Mouse (Mus musculus): ENCODE data around the gene Mgst2.

The Mgst2 gene

DNA sequence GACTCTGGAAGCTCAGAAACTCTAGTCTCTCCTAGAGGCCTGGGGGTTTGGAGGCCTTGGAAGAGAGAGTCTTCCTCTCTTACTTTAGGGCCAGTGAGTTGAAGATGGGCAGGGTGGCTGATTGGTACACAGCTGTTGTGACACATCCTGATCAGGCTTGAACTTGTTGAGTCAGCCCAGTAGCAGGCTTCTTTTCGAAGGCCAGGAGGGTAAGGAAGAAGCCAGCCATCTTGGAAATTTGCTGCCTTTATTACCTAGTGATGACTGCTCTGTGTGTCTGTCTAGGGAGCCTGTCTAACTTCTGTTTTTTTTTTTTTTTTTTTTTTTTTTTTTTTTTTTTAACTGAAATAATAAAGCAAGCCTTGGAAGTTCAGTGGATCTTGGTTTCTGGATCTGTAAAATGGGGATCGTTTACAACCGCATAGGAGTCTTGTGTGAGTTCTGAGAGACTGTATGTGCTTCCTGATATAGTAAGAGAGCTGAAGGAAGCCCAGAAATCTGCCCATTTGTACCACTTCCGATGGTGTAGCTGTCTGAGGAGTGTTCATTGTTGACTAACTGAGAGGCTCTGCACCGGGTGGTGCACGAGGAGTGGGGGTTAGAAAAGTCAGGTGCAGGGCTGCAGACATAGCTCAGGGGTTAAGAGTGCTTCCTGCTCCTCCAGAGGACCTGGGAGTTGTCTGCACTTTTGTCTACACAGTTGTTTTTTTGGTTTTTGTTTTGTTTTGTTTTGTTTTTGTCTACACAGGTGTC lies 5.7 kb upstream of the Mgst2 start:
- DNase-seq (ENCODE audit: low spot score): no peak

DNA sequence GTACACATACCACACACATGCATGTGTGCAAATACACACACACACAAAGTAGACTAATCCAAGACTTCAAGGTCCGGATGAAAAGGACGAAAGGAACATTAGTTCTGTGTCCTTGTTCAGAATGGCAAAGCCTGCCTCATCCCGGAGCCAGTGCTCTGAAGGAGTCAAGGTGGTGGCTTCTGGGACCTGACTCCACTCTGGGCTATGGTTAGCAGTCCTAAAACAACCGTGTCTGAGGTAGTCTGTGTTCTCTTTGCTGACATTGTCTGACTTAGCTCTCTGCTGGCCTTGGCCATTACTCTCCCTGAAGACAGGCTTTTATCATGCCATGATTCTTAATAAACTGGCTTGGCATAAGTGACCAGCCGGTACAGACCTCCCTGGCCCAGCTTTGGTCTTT lies 745 bp upstream of the Mgst2 start:
- no peak for DNase-seq (ENCODE audit: low spot score)

DNA sequence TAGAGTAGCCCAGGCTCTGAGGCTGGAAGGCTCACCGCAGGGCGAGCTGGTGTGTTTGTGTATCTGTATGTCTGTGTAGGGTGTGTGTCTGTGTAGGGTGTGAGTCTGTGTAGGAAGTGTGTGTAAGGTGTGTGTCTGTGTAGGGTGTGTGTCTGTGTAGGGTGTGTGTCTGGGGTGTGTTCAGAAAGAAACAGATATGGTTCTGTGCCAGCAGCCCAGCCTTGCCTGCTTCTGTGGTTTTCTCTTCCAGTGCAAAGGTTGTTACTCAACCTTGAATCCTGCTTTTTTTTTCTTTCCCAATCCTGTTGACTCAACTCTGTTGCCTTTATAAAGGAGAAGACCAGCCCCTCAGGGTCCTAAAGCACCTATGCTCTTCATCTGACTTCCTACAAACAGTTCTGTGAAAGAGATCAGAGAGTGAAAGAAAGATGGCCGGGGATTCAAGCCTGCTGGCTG lies 689 bp downstream of the Mgst2 start:
- DNase-seq (ENCODE audit: low spot score): no peak

DNA sequence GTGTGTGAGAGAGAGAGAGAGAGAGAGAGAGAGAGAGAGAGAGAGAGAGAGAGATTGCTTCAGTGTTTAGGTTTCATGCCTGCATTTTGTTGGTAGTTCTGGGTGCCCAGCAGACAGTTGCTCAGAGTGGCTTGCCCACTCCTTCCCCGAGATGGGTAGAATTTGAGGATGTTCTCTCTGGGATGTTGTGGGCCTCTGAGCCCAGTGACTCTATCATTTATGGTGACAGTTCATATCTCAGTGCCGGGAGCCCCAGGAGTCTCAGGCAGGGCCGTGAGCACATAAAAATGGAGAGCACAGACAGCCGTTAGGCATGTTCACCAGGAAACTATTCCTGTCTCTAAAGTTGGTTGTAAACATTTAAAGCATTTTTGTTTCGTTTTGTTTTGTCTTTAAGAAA lies 1.2 kb downstream of the Mgst2 start:
- DNase-seq (ENCODE audit: low spot score): no peak

DNA sequence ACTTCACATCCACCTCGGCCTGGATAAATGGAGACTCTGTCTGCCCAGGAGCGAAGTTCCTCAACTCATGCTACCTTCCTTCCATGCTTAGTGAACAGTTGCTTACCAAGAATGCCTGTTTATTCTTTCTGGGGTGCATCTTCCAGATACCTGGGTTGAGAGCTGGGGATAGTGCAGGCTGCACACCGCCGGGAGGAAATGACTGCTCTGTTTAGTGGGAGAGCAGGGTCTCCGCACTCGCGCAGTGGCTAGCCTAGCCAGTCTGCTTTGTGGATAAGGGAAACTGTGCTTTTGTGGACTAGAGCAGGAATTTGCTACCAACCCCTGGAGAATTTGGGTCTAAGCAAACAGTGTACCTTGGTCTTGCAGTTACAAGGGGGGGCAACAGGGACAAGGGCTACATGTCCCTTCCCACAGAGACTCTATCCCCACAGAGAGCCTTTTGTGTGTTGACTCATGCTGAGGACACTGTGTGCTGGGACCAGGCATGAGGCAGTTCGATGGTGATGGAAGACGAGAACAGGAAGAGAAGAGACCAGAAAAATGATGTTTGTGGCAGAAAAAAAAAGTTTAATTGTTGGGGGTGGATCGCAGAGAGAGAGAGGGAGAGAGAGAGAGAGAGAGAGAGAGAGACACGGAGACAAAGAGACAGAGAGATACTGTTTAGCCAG lies 1.9 kb downstream of the Mgst2 start:
- DNase-seq (ENCODE audit: low spot score): no peak

DNA sequence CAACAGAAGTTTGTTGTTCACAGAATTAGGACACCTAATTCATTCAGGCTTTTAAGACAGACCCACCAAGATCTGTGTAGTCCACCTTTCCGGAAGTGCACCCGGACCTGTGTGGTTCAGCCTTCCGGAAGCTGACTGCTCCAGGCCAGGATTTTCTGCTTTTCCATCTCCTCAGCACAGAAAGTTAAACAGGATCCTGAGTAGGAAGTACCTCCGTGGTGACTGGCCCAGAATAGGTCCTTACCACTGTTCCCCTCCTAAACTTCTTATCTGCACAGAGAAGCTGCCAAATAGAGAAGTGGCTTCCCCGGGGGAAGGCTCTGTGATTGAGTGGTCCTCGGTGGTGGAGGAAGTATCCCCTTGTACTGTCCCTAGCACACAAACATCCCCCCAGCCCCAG lies 2.4 kb downstream of the Mgst2 start:
- no peak for DNase-seq (ENCODE audit: low spot score)

DNA sequence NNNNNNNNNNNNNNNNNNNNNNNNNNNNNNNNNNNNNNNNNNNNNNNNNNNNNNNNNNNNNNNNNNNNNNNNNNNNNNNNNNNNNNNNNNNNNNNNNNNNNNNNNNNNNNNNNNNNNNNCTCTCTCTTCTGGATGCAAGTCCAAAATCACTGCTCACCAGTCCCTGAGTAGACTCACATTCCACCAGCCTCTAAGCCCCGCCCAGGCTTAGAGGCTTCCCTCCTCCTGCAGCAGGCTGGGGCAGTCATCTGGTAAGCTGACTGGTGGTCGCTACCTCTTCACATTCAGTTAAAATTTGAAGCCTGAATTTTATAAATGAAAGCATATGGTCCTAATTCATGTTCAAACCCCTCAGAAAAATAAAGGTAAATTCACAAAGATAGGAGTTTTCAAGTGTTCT lies 8.4 kb downstream of the Mgst2 start:
- no peak for DNase-seq (ENCODE audit: low spot score)

DNA sequence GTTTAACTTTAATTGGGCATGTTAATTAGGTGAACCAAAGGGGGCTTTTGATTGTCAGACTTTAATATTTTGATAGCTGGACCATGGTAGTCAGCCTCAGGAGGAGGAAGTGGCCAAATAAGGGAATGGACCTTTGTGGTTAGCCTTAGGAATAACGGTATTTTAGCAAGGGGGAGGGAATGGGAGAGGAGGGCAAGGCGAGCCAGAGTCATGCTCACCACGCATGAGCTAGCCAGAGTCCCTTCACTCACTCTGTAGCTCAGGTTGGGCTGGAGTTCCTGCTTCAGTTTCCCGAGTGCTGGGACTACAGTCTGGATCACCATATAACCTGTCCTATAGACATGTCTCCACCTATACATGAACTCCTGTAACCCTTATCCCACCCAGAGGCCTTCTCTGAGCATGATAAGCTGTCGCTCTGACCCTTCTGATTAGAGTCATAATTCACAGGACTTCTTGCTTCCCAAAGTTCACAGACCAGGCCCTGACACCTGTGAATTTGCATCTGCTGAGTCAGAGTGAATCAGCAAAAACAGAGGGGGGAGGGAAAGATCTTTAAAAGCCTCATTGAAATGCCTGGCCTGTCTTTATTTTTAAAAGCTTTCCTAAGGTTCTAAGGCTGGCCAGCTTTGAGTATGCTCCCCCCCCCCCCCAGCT lies 10.4 kb downstream of the Mgst2 start:
- no peak for DNase-seq (ENCODE audit: low spot score)

DNA sequence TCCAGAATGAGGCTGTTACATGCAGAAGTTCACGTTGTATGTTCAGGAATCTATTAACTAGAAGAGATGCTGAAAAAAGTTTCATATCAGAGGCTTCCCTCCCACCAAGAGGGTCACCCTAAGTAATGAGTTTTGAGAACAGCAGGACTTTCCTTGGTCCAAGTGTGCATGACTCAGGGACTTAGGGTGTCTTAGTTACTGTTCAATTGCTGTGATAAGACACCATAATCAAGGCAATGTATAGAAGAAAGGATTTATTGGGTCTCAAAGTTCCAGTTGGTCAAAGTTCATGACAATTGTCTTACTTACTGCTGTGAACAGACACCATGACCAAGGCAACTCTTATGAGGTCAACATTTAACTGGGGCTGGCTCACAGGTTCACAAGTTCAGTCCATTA lies 10.9 kb downstream of the Mgst2 start:
- no peak for DNase-seq (ENCODE audit: low spot score)

DNA sequence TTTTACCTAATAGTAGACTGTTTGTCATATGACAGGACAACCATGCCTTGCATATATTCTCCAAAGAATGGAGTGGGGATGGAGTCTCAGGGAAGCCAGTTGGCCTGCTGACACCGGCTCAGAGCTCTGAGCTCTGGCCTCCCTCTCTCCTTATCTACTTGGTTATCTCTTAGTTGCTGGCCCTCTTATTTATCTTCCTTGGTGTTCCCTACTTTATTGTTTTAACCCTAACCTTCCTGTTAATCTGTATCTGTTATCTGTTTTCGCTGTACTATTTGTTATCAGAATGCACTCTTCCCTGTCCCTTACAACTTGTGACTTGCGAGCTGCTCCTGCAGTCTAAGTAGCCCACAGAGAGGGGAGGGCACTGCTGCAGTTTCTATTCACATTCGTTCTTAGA lies 12.5 kb downstream of the Mgst2 start:
- DNase-seq (ENCODE audit: low spot score): no peak

DNA sequence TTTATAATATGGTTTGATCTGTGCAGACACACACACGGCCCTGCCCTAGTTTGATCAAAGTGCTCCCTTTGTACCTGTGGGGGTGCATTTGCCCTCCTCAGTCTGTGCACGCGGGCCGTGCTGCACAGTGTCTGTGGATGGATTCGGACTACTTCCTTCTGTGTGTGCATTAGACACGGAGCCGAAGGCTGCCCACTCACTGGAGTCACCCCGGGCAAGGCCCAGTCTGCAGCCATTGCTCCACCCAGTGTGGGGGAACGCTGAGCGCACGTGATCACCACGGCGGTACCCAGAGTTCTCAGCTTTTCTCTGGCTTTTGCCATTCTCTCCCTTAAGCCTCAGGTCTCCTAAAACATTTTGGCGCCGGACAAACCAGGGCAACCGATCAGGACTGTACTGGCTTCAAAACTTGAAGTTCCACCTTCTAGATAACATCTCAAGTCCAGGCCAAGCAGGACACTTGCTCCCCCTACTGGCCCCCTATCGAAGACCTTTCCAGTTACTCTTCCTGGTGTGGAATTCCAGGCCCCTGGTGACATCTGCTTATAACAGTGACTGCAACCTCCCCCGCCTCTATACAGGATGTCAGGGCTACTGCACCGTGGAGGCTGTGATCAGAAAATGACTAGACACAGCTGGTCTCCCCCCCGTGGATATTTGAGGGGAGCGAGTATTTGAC lies 13.4 kb downstream of the Mgst2 start:
- peak; percentile 63 for DNase-seq (ENCODE audit: low spot score)

DNA sequence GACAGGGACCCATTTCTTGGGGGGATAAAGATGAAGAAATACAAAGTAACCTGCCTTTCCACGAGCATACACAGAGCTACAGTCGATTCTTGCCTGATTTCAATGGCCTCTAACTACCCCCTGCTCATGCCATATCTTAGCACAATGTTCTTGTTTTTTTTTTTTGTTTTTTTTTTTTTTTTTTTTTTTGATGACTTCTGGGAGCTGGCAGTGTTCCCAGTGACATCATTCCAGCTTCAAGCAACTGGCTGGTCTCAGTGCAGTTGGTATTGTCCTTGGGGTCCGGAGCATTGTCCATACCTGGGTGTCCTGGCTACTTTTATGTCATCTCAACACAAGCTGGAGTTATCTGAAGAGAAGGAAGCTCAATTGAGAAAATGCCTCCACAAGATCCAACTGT lies 14.8 kb downstream of the Mgst2 start:
- no peak for DNase-seq (ENCODE audit: low spot score)

DNA sequence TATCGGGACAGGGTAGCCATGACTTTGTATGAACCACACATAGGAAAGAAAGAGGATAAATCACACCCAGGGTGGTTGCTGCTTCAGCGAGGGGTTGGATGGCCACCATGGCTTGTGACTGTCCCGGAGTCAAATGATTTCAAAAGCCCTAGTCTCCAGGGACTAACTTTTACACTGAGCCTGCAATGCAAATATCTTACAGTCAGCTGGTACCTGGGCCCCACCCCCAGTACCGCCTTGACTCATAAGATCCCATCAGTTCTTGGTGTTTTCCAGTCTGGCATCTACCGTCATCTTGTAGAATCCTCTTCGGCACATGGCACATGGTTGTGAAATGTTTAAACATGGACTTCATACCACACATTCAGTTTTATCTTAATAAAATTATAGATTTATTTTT lies 25.4 kb downstream of the Mgst2 start:
- no peak for DNase-seq (ENCODE audit: low spot score)

DNA sequence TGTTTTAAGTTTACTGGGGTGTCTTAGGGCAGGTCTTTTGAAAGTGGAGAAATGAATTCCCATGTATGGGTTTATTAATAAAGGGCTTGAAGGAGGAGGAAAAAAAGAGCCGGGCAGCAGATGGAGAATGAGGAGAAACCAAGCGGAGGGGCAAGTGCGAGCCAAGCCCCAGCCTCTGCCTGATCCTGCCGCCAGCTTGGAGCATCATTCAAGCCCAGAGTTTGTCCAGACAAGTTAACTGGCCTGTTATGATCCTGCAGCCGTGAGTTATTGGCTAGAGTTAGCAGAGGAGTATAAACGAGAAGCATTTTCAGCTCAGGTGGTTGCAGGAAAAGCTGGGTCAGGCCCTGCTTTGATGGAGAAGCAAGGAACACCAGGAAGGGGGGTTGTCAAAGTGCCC lies 26.2 kb downstream of the Mgst2 start:
- DNase-seq (ENCODE audit: low spot score): no peak

DNA sequence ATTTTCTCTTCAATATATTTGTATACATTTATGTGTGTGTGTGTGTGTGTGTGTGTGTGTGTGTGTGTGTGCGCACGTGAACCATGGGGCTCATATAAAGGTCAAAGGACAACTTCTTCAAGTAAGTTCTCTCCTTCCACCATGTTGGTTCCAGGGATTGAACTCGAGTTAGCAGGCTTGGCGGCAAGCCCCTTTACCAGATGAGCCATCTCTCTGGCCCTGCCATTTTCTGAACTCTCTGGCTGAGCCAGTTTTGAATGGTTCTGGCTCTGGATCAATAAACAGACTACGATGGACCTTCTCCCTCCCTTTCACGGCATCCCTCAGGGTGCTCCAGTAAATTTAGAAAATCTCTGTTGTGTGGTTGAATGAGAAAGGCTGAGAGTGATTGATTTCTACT lies 26.6 kb downstream of the Mgst2 start:
- no peak for DNase-seq (ENCODE audit: low spot score)

DNA sequence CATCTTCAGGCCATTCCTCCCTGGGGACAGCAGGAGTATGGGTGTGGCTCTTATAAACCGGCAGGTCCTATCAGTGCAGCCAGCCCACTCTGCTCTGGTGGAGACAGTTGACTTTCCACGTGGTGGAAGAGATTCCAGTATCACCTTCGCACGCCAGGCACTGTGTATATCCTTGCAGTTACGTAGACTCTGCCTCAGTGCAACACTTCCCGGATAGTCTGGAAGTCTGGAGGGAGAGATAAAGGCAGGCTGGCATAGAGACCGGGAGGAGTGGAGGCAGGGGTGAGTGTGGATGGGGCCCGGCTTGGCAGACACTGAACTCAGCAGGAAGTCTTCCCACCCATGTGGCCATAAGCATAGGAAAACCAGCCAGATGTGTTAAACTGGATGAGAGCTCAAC lies 28.6 kb downstream of the Mgst2 start:
- no peak for DNase-seq (ENCODE audit: low spot score)

DNA sequence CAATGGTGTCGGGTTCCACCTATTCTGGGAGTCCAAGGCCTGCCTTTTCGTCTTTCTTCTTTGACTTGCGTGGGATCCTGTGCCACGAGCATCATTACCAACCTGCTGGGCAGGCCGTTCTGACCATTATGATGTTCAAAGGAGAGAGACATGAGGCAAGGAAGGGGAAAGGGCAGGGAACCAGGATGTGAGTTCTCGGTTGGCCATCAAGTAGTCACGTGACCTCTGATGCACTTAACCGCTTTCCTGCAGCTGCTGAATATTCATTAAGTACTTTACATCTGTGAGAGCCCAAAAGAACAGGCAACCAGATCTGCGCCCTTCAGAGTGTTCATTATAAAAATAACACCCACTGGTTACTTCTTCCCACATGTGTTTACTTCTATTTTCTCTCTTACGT lies 33.0 kb downstream of the Mgst2 start:
- no peak for DNase-seq (ENCODE audit: low spot score)

DNA sequence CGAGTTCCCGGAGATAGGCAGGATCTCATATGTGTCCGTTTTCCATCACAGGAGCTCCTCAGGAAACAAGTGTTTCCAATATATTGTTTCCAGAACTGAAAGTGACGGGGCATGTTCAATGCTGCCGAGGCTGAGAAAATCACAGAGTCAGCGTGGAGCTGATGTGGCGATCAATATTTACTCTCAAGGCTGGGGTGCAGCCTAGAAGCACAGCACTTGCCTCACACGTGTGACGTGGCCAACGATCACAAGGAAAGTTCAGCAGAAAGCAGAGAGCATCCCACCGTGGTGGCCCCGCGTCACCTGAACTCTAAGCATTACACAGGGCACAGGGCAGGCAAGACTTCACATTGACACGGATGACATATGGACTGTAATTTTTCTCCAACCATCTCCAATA lies 34.4 kb downstream of the Mgst2 start:
- no peak for DNase-seq (ENCODE audit: low spot score)

DNA sequence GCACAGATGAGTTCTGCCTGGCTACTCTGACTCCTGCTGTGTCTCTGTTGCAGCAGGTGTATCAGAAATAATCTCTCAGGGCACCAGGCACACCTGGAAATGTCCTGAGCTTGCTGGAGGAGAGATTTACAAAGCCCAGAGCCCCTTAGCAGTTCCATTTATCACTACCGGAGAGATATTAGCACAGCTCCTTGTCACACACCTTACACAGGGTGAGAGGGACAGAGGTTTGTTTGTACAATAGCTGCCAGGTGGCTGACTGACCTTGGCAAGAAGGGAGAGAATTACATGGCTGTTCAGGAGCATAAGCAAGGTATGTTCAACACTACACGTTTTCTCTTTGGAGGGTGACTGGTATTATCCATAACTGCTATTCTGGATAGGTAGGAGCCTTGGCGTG lies 35.6 kb downstream of the Mgst2 start:
- no peak for DNase-seq (ENCODE audit: low spot score)

DNA sequence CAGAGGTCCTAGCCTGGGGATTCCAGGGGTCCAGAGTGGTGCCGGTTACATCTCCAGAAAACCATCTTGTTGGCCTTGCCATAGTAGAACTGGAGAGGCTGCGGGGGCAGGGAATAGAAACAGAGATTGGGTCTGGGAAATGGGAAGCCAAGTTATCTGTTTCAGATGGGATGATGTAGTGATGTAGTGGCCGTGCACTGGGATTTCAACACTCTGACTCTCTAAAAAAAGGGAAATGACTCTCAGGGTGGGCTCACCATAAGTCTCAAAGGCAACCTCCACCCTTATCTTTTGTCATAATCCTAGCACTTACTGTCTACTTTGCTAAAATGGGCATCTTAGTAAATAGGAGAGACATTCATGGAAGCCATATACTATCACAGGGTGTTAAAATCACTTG lies 37.8 kb downstream of the Mgst2 start:
- no peak for DNase-seq (ENCODE audit: low spot score)

DNA sequence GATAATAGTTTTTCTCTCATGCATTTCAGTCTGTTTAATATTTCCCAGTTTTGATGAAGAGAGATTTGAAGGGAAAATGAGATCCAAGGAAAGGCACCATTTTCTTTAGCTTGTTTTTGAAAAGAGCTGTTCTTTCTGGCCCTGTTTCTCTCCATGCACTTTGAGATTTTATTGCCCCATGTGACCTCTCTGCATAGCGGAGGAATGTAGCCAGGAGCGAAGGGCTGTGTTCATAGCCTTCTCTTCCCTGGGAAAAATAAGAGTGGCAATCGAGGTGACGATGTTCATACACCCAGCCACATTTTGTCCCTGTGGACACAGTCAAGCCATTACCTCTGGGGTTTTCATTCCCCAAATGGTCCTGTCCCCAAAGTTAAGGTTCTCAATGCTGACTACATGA lies 40.0 kb downstream of the Mgst2 start:
- no peak for DNase-seq (ENCODE audit: low spot score)

DNA sequence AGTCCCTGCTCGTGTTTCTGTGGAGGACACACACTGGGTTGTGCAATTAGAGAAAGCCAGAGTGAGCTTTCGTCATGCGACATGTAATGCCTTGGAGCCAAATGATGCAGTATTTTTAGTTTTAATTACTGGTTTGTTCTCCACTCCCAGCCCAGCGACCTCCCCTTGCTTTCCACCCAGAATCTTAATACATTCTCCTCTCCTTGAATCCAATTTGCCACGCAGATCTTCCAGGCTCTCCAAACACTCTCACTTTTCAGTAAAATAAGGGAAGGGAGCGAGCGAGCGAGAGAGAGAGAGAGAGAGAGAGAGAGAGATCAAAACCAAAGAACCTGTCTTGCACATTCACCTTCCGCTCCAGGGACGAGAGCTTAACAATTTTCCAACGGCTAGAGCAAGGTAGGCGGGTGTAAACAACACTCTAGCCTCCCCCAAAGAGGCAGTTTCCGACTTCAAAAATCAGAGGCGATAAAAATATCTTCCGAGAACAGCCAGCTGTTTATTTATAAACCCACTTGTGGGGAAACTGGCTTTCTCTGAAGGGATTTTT lies 40.6 kb downstream of the Mgst2 start:
- no peak for DNase-seq (ENCODE audit: low spot score)
